Mouse (Mus musculus): ENCODE results near the gene Mitd1. TPM values are rescaled to one million over a fixed set of nuclear protein-coding genes. Genes with fewer than 3 reads are reported as not detected.

The Mitd1 gene
- total and polyA plus RNA-seq, 3 experiments, result 20.9 to 23.0 TPM; not detected in 1

DNA sequence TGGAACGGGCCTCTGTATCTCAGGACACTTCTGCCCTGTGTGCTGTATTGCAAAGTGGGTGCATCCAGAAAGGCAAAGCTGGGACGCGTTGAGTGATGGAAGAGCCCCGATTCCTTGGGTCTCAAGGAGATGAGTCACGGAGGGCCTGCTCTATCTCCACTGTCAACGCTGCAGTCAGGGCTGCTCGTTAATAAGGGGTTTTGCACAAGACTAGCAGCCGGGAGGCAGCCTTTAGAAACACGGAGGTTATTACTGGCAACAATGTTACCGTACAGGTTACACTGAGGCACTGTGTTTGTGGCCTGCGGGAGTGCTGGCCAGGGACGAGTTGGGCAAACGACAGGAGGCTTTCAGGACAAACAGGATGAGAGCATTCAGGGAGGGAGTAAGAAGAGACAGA is 27.5 kb upstream of the Mitd1 start:
- no peaks in the 10 kb centered on the region for H3K9me3 ChIP-seq (replicated peaks; ENCODE audit: insufficient read depth, low read length)
- H3K36me3 ChIP-seq (ENCODE audit: control insufficient read depth in 1 of 2, insufficient read depth in 2 of 2, low read length in 2 of 2), result no peaks in the 10 kb centered on the region
- no peak for TF ChIP-seq ZC3H11A (IDR thresholded peaks at IDR 0.05; ENCODE audit: low read depth, low read length)
- TF ChIP-seq TAL1 (IDR thresholded peaks at IDR 0.05; ENCODE audit: low read length), result no peak
- no peak for TF ChIP-seq HCFC1 (IDR thresholded peaks at IDR 0.05; ENCODE audit: low read depth, low read length)
- no peak for TF ChIP-seq MYB (IDR thresholded peaks at IDR 0.05; ENCODE audit: low read depth, low read length)
- TF ChIP-seq E2F4 (IDR thresholded peaks at IDR 0.05; ENCODE audit: borderline replicate concordance, low read depth, low read length), result no peak
- no peak for TF ChIP-seq CTCF (IDR thresholded peaks at IDR 0.05 in 2 of 3, conservative IDR thresholded peaks at IDR 0.05 in 1 of 3; ENCODE audit: control insufficient read depth in 1 of 3, insufficient read depth in 1 of 3, low read depth in 2 of 3, low read length in 3 of 3, poor library complexity in 1 of 3, severe bottlenecking in 1 of 3)
- TF ChIP-seq CHD2 (IDR thresholded peaks at IDR 0.05; ENCODE audit: low read length), result no peak
- TF ChIP-seq MEF2A (IDR thresholded peaks at IDR 0.05; ENCODE audit: extremely low read depth, insufficient replicate concordance, low read depth, low read length, poor library complexity, severe bottlenecking), result no peak
- no peak for TF ChIP-seq MAZ (IDR thresholded peaks at IDR 0.05; ENCODE audit: low read depth, low read length)
- no peak for TF ChIP-seq ETS1 (IDR thresholded peaks at IDR 0.05; ENCODE audit: low read depth, low read length)
- no peak for TF ChIP-seq NRF1 (IDR thresholded peaks at IDR 0.05; ENCODE audit: insufficient read depth, low read depth, low read length, poor library complexity, severe bottlenecking)
- no peak overlapping the region for H3K9ac ChIP-seq (ENCODE audit: control insufficient read depth, low read depth, low read length, poor library complexity, severe bottlenecking)
- H3K79me2 ChIP-seq (ENCODE audit: control insufficient read depth, insufficient read depth, low read length, poor library complexity), result no peaks in the 10 kb centered on the region
- peaks cover 11% of the 10 kb centered on the region in 2 experiments for H3K27me3 ChIP-seq (ENCODE audit: control insufficient read depth in 1 of 2, insufficient read depth in 2 of 2, low read length in 2 of 2)
- H3K4me1 ChIP-seq (ENCODE audit: control insufficient read depth in 1 of 2, insufficient read depth in 2 of 2, low read length in 2 of 2), result no peaks in the 10 kb centered on the region
- no peak overlapping the region for H3K4me3 ChIP-seq (ENCODE audit: control insufficient read depth in 1 of 2, insufficient read depth in 1 of 2, low read depth in 2 of 2, low read length in 2 of 2)
- no peak for DNase-seq (ENCODE audit: low read depth, low spot score)
- no peak overlapping the region for H3K27ac ChIP-seq (ENCODE audit: control insufficient read depth, low read depth, low read length)

DNA sequence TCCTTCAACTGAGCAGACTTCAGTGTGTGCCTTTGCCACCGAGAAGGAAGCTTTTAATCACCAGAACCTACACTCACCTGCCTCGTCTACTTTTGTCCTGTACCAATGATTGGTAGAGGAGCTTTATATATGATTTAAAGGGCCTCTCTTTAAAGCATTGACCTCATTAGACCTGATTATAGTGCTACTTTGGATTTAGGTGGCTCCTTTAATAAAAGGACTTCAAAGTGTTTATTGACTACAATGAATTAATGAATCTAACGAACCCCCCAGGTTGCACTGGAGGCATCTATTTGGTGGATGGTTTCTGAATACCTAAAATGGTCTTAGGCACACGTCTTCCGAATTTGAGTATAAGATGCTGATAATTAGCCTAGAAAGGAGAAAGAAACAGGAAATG is 26.2 kb upstream of the Mitd1 start, which contains the start of gene Lyg2:
Gene Lyg2, minus strand, starts transcription at position 101 of the 400 bp plus-strand sequence.
- Histone ChIP-seq H3K4me1 (ENCODE audit: control insufficient read depth in 1 of 2, insufficient read depth in 2 of 2, low read length in 2 of 2) (no peaks in the 10 kb centered on the region), H3K79me2 (ENCODE audit: control insufficient read depth, insufficient read depth, low read length, poor library complexity) (no peaks in the 10 kb centered on the region), H3K9ac (ENCODE audit: control insufficient read depth, low read depth, low read length, poor library complexity, severe bottlenecking) (no peak within 1 kb of the TSS), H3K27me3 (ENCODE audit: control insufficient read depth in 1 of 2, insufficient read depth in 2 of 2, low read length in 2 of 2) (peaks cover 14 to 15% of the 10 kb centered on the region in 2 experiments), H3K27ac (ENCODE audit: control insufficient read depth, low read depth, low read length) (no peak within 1 kb of the TSS), H3K4me3 (ENCODE audit: control insufficient read depth in 1 of 2, insufficient read depth in 1 of 2, low read depth in 2 of 2, low read length in 2 of 2) (no peak within 1 kb of the TSS), H3K9me3 (replicated peaks; ENCODE audit: insufficient read depth, low read length) (no peaks in the 10 kb centered on the region), H3K36me3 (ENCODE audit: control insufficient read depth in 1 of 2, insufficient read depth in 2 of 2, low read length in 2 of 2) (no peaks in the 10 kb centered on the region)
- TF ChIP-seq USF1 (IDR thresholded peaks at IDR 0.05; ENCODE audit: low read depth, low read length) (no peak), TCF12 (IDR thresholded peaks at IDR 0.05; ENCODE audit: low read depth, low read length) (no peak), USF2 (IDR thresholded peaks at IDR 0.05; ENCODE audit: borderline replicate concordance in 1 of 2, insufficient read depth in 1 of 2, low read depth in 1 of 2, low read length in 2 of 2) (no peak), POLR2AphosphoS5 (IDR thresholded peaks at IDR 0.05; ENCODE audit: borderline replicate concordance, low read depth, low read length) (no peak), MEF2A (IDR thresholded peaks at IDR 0.05; ENCODE audit: extremely low read depth, insufficient replicate concordance, low read depth, low read length, poor library complexity, severe bottlenecking) (no peak), CHD2 (IDR thresholded peaks at IDR 0.05; ENCODE audit: low read length) (no peak), ETS1 (IDR thresholded peaks at IDR 0.05; ENCODE audit: low read depth, low read length) (no peak), MYB (IDR thresholded peaks at IDR 0.05; ENCODE audit: low read depth, low read length) (no peak), ZKSCAN1 (IDR thresholded peaks at IDR 0.05; ENCODE audit: low read depth, low read length) (no peak), POLR2AphosphoS2 (IDR thresholded peaks at IDR 0.05; ENCODE audit: low read length) (no peak), MAFK (IDR thresholded peaks at IDR 0.05; ENCODE audit: borderline replicate concordance, low read depth, low read length) (no peak), MAX (IDR thresholded peaks at IDR 0.05; ENCODE audit: low read length) (no peak), ELF1 (IDR thresholded peaks at IDR 0.05; ENCODE audit: low read depth, low read length) (no peak), KAT2A (conservative IDR thresholded peaks at IDR 0.05; ENCODE audit: low read depth, low read length) (no peak), RCOR1 (IDR thresholded peaks at IDR 0.05; ENCODE audit: low read depth, low read length) (no peak), ZC3H11A (IDR thresholded peaks at IDR 0.05; ENCODE audit: low read depth, low read length) (no peak)
- DNase-seq (ENCODE audit: low read depth, low spot score), result no peak

Data from MEL (cell line).